Mouse (Mus musculus) megakaryocyte, embryonic 14.5 days (primary cell): ENCODE data around the gene Aspa. TPM values are rescaled to one million over a fixed set of nuclear protein-coding genes. Genes with fewer than 3 reads are reported as not detected.
"Not testable (repeated sequence)": the region's sequence is repeated elsewhere in the genome, so short reads cannot be mapped to it uniquely, and the experiment has no call there.

Source experiments
- H3K27me3 ChIP-seq: replicated peaks from 2 replicates; pipeline ENCODE3; 2012; ENCODE audit warnings: inconsistent platforms
- H3K36me3 ChIP-seq: replicated peaks from 2 replicates; pipeline ENCODE3; 2012; ENCODE audit warnings: low read length, inconsistent platforms, mixed read lengths
- H3K4me1 ChIP-seq: 2 replicates; pipeline ENCODE4 v1.6.1; 2012; ENCODE audit warnings: inconsistent platforms
- H3K4me3 ChIP-seq: replicated peaks from 2 replicates; pipeline ENCODE3; 2012; ENCODE audit warnings: moderate library complexity, mild to moderate bottlenecking, inconsistent platforms
- H3K9me3 ChIP-seq: 2 replicates; pipeline ENCODE4 v1.6.1; 2012; ENCODE audit warnings: inconsistent platforms
- FLI1 ChIP-seq: IDR thresholded peaks from 2 replicates; pipeline ENCODE4 v1.6.1; 2012; ENCODE audit warnings: low read length, inconsistent platforms, mixed read lengths
- GATA1 ChIP-seq: IDR thresholded peaks from 3 replicates; pipeline ENCODE4 v1.6.1; 2012; ENCODE audit warnings: mixed read lengths, low read length, inconsistent platforms, borderline replicate concordance
- polyA plus RNA-seq: library from polyadenylated mRNA; stranded (reverse); fragments of >175 nt; gene quantifications from 2 replicates; pipeline ENCODE4 v1.2.3, GENCODE M21; 2012; ENCODE audit warnings: low replicate concordance; ENCODE audit not compliant: insufficient read depth

Aspa gene
- polyA plus RNA-seq: 0.97 TPM in 1 of 2 replicates, not detected in the other

DNA sequence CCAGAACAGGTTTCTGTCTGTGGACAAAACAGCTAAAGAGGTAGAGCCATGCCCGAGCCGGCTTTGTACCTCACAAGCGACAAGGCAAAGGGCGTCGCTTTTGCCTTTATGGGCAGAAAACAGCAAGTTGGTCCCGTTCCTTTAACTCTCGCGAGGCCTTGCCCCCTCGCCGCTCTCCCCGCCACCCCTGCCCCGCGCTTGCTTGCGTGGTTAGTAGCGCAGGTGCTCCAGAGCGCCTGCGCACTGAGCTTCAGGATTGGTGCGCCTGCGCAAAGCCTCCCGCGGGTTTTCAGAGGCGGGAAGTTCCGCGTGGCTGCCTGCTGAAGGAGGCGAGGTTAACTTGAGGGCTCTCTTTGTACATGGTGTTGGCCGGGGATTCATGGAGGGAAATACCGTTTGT is at the start of gene Aspa, which contains the start of the genes Gm49340 and Spata22:
TSS of gene Aspa (minus strand) at position 155 of the 400 bp plus-strand sequence.
TSS of gene Gm49340 (plus strand) at position 300 of the 400 bp plus-strand sequence.
TSS of gene Spata22 (plus strand) at position 300 of the 400 bp plus-strand sequence.
- no peaks in the 10 kb centered on the region for H3K36me3 ChIP-seq
- H3K4me1 ChIP-seq: peaks cover 4% of the 10 kb centered on the region; the same call in 1 of the 2 replicates
- no peak within 1 kb of the TSS for H3K4me3 ChIP-seq
- TF ChIP-seq GATA1 (no peak), FLI1 (no peak)
- H3K9me3 ChIP-seq: peaks cover 6% of the 10 kb centered on the region; the same call in 1 of the 2 replicates
- no peaks in the 10 kb centered on the region for H3K27me3 ChIP-seq

DNA sequence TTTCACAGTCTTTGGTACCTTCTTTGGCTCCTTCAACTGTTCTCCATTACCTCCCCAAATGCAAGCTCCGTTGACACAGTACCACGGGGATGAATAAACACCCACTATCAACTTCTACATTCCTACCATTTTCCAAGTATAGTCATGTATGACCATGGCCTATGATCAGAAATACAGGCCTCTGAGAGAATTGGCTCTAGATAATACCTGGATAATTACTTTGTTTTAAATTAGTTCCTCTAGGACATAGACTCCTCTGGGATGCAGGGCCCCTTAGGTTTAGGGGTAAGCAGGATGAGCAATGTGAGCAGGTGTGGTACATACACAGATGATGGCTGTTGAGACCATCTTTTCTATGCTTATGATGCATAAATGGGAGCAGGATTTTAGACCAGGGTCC is 41.5 kb upstream of the Aspa start, which contains the start of gene Olfr376:
TSS of gene Olfr376 (plus strand) at position 301 of the 400 bp plus-strand sequence.
- Histone ChIP-seq H3K36me3 (no peaks in the 10 kb centered on the region), H3K4me1 (no peaks in the 10 kb centered on the region), H3K9me3 (no peaks in the 10 kb centered on the region), H3K4me3 (no peak within 1 kb of the TSS), H3K27me3 (no peaks in the 10 kb centered on the region)
- TF ChIP-seq GATA1: no peak
- TF ChIP-seq FLI1: no peak

DNA sequence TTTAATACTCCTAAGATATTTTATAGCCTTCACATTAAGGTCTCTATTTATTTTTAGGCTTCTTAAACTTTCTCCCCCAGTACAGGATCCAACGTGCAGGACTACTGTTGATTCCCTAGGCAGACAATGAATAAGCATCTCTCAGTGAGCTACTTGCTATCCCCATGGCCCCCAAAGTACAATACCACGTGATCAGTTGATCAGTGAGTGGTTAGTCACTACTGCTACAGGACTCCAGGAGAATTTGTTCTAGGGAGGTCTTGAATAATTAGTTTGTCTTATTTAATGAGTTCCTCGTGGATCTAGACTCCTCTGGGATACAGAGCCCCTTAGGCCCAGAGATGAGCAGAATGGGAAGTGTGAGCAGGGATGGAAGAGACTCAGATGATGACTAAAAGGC is 21.1 kb upstream of the Aspa start, which contains the start of gene Olfr20:
TSS of gene Olfr20 (plus strand) at position 301 of the 400 bp plus-strand sequence.
- no peaks in the 10 kb centered on the region for H3K27me3 ChIP-seq
- TF ChIP-seq FLI1 (no peak), GATA1 (no peak)
- no peaks in the 10 kb centered on the region for H3K4me1 ChIP-seq
- no peaks in the 10 kb centered on the region for H3K9me3 ChIP-seq
- H3K36me3 ChIP-seq: no peaks in the 10 kb centered on the region
- H3K4me3 ChIP-seq: no peak within 1 kb of the TSS

DNA sequence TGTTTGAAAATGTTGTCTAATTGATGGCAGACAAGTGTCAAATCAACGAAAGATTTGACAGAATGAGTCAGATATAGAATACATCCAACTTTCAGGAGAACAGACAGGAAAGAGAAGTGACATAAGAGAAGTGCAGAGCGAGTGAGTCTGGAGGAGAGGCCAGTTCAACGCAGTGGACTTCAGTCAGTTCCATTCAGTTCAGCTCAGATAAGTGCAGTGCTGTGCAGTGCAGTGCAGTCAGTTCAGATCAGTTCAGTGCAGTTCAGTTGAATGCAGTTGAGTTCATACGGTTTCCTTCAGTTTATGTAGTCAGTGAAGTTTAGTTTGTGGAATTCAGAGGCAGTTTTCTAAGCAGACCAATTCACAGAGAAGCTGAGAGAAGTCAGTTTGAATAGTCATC is 7.5 kb upstream of the Aspa start:
- H3K4me1 ChIP-seq: no peaks in the 10 kb centered on the region
- no peak for TF ChIP-seq FLI1
- no peak for TF ChIP-seq GATA1
- no peaks in the 10 kb centered on the region for H3K9me3 ChIP-seq
- no peaks in the 10 kb centered on the region for H3K27me3 ChIP-seq
- no peaks in the 10 kb centered on the region for H3K36me3 ChIP-seq
- no peak overlapping the region for H3K4me3 ChIP-seq

DNA sequence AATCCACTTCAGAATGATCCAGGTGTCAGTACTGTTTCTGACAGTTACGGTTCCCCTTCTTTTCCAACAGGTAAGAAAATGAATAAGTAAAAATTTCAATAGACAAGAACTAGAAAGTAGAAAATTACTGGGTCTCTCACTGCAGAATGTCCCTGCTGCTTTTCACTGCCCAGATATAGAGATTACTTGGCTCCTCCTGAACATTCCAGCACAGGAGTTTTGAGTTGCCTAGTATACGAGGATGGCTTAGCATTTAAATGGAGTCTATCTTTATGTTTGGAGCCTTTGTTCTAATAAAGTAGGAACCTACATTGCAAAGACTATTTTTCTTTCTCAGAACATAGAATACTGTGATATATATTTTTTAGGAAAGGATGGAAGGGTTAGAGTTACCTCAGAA is 4.0 kb upstream of the Aspa start:
- H3K4me1 ChIP-seq: no peaks in the 10 kb centered on the region
- no peaks in the 10 kb centered on the region for H3K27me3 ChIP-seq
- H3K4me3 ChIP-seq: no peak overlapping the region
- peaks cover 6% of the 10 kb centered on the region; the same call in 1 of the 2 replicates for H3K9me3 ChIP-seq
- TF ChIP-seq FLI1 (no peak), GATA1 (no peak)
- no peaks in the 10 kb centered on the region for H3K36me3 ChIP-seq

DNA sequence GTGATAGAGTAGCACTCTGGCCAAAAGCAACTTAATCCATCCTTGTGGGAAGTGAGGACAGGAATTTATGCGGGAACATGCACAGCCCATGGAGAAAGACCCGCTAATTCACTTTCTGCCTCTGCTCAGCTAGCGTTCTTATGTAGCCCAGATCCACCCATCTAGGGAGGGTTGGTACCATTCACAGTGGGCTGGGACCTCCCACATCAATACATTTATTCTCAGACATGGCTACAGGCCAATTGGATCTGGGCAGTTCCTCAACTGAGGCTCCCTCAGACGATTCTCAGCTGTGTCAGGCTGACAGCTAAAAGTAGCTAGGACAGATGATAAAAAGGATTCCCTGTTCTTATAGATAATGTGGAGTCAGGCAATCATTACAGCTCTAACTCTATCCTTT is 2.0 kb downstream of the Aspa start:
- TF ChIP-seq FLI1: no peak
- no peak for TF ChIP-seq GATA1

DNA sequence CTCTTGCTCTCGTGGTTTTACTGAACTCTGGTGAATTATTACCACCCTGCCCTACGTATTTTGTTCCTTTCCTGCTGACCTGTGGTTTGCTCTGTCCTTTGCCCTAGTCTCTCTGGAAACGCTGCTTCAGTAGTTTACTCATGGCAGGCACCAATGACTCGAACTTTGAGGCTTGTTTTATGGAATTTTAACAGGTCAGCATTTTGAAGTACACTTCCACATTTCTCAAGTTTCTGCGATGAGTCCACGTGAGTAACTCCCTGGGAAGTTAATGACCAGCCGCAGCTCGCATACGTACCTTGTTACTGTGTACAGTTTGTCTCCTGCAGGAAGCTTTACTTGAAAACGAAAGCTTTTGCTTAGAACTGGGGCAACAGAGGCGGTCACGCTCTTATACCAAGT is 2.9 kb downstream of the Aspa start:
- Histone ChIP-seq H3K4me3 (peak overlapping the region; percentile 76), H3K36me3 (no peaks in the 10 kb centered on the region), H3K27me3 (no peaks in the 10 kb centered on the region), H3K9me3 (peaks cover 6% of the 10 kb centered on the region; the same call in 1 of the 2 replicates), H3K4me1 (peaks cover 8% of the 10 kb centered on the region; the same call in 1 of the 2 replicates)
- TF ChIP-seq GATA1 (no peak), FLI1 (no peak)

More for the DNA sequence above, 2.0 kb downstream of the Aspa start:
- H3K9me3 ChIP-seq: peaks cover 6% of the 10 kb centered on the region; the same call in 1 of the 2 replicates
- peaks cover 8% of the 10 kb centered on the region; the same call in 1 of the 2 replicates for H3K4me1 ChIP-seq
- no peak overlapping the region for H3K4me3 ChIP-seq
- no peaks in the 10 kb centered on the region for H3K36me3 ChIP-seq
- no peaks in the 10 kb centered on the region for H3K27me3 ChIP-seq

DNA sequence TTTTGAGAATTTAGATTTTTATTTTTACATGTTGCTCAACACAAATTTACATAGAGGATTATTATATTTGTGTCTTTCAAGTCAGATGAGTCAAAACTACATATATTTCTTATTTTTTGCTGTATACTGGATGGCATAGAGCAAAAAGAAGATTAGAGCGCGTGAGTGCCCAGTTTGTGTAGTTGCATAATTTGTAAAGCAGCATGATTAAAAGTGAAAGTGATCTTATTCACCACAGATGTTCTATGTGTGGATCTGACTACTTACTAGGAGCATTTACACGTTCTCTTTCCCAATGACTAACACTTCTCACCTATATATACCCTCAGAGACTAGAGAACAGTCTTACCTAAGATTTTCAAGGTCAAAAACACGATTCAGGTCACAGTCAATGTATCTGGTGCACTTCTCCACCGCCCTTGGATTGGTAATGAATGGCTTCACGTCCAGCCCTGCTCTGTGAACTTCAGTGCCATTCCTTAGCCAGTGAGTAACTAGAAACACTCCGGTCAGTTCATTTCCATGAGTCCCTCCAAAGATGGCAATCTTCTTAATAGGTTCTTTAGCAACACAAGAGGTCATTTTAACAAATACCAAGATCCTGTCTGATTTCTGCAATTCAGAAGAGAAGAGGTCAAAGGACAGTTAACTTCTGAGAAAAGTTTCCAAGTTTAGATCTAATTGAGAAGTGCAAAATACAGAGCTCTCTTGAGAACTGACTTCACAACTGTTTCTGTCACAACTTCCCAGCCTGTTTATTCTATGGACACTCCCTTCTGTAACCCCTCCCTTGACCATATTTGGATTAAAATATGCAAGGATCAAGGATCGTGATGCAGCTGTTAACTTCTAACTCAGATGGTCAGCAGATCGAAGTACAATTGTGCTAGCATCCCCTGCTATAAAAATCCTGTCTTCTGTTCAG is 5.2 kb downstream of the Aspa start:
- no peak for TF ChIP-seq GATA1
- no peak for TF ChIP-seq FLI1
- no peaks in the 10 kb centered on the region for H3K36me3 ChIP-seq
- no peaks in the 10 kb centered on the region for H3K27me3 ChIP-seq
- peaks cover 8% of the 10 kb centered on the region; the same call in 1 of the 2 replicates for H3K4me1 ChIP-seq
- H3K4me3 ChIP-seq: peak overlapping the region; percentile 26
- H3K9me3 ChIP-seq: peaks cover 4% of the 10 kb centered on the region; the same call in 1 of the 2 replicates

DNA sequence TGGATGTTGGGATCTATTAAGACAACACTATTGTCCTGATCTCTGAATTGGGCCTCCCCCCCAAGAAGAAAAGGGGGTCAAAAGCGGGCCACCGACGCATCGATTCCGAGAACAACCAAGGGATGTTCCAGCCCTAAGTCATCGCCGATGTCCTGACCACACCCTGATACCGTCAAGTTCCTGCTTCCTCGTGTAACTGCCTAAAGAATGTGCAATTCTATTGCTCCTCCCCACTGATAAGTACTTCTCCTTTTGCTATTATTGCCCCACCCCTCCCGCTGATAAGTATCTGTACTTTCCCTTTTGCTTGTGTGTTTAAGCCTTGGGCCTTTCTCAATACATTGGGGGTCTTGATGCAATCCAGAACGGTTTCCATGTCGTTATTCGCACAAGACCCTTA is 8.3 kb downstream of the Aspa start:
- H3K4me1 ChIP-seq, H3K4me3 ChIP-seq, H3K36me3 ChIP-seq, H3K9me3 ChIP-seq, H3K27me3 ChIP-seq: not testable (repeated sequence)

DNA sequence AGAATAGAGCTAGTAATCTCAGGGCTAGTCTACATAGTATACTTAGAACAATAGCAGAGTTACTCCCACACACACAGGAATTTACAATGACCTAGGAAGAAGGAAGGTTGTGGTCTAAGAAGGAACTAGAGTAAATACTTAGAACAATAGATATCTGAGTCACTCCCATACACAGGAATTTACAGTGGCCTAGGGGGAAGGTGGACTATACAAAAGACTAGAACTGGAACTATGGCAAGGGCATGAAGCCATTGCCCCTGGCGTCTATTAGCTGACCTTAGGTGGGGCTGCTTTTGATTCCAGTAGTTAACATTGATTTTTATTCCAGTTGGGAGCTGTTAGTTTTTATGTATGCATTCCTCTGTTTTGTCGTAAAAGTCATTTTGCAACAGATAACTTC is 10.8 kb downstream of the Aspa start:
- H3K4me3 ChIP-seq, H3K4me1 ChIP-seq, H3K36me3 ChIP-seq, H3K27me3 ChIP-seq, H3K9me3 ChIP-seq: not testable (repeated sequence)

DNA sequence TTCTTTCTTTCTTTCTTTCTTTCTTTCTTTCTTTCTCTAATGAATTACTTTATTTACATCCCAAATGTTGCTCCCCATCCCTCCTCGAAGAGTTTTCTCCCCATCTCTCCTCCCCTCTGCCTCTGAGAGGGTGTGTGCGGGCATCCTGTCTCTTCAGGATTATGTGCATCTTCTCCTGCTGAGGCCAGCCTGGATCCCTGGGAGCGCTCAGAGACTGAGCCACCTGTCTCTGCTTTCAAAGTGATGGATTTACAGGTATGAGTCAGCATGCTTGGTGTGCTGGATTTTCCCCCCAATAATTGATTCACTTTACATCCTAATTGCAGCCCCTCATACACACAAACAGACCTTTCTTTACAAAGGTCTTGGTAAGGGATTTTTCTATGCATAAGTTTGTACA is 13.4 kb downstream of the Aspa start:
- Histone ChIP-seq H3K4me3 (no peak overlapping the region), H3K4me1 (no peaks in the 10 kb centered on the region), H3K36me3 (no peaks in the 10 kb centered on the region), H3K9me3 (peaks cover 1% of the 10 kb centered on the region; the same call in 1 of the 2 replicates), H3K27me3 (peaks cover 2% of the 10 kb centered on the region)
- no peak for TF ChIP-seq FLI1
- no peak for TF ChIP-seq GATA1
